Mouse (Mus musculus): ENCODE results near the gene Wdr26. TPM values are rescaled to one million over a fixed set of nuclear protein-coding genes. Genes with fewer than 3 reads are reported as not detected.

Wdr26 gene
- polyA plus RNA-seq, 1 experiment from 2014 or later: 26.3 TPM

- 16% methylated on average over 4 of the region's 4 CpGs for WGBS
- no peaks in the 10 kb centered on the region for H3K9me3 ChIP-seq
- peak overlapping the region; percentile 95 for H3K4me3 ChIP-seq
- H3K4me1 ChIP-seq: peaks cover 27% of the 10 kb centered on the region
- no peaks in the 10 kb centered on the region for H3K27me3 ChIP-seq (ENCODE audit: insufficient read depth, poor library complexity, severe bottlenecking)
- no peak for DNase-seq (ENCODE audit: low spot score)
- H3K27ac ChIP-seq: peak overlapping the region; percentile 99; the same call in 1 of the 2 replicates
- peaks cover 32% of the 10 kb centered on the region for H3K36me3 ChIP-seq
Measured at GRCm38 (mm10) chr1:181210147-181210546, 1.7 kb downstream of the Wdr26 start.

GRCm38 (mm10) chr1:181199446-181199845 is 12.4 kb downstream of the Wdr26 start:
- peak; percentile 65 for DNase-seq (ENCODE audit: low spot score)
- no peaks in the 10 kb centered on the region for H3K27me3 ChIP-seq (ENCODE audit: insufficient read depth, poor library complexity, severe bottlenecking)
- H3K4me3 ChIP-seq: no peak overlapping the region
- no peak overlapping the region for H3K27ac ChIP-seq
- no peaks in the 10 kb centered on the region for H3K9me3 ChIP-seq
- H3K36me3 ChIP-seq: peaks cover 92% of the 10 kb centered on the region
- H3K4me1 ChIP-seq: no peaks in the 10 kb centered on the region
- WGBS: 89% methylated on average over 4 of the region's 4 CpGs

GRCm38 (mm10) chr1:181188925-181189324 is 22.9 kb downstream of the Wdr26 start:
- Histone ChIP-seq H3K4me1 (no peaks in the 10 kb centered on the region), H3K27ac (no peak overlapping the region), H3K4me3 (no peak overlapping the region), H3K36me3 (peaks cover 92% of the 10 kb centered on the region), H3K9me3 (no peaks in the 10 kb centered on the region), H3K27me3 (ENCODE audit: insufficient read depth, poor library complexity, severe bottlenecking) (no peaks in the 10 kb centered on the region)
- DNase-seq (ENCODE audit: low spot score): peak; percentile 51
- 82% methylated on average over 4 of the region's 4 CpGs for WGBS

- no peak overlapping the region for H3K27ac ChIP-seq
Measured at GRCm38 (mm10) chr1:181170210-181170609, 41.6 kb downstream of the Wdr26 start.

GRCm38 (mm10) chr1:181168377-181168776 is 43.4 kb downstream of the Wdr26 start:
- H3K4me3 ChIP-seq: no peak overlapping the region
- H3K27me3 ChIP-seq (ENCODE audit: insufficient read depth, poor library complexity, severe bottlenecking): no peaks in the 10 kb centered on the region
- DNase-seq (ENCODE audit: low spot score): peak; percentile 51
- H3K27ac ChIP-seq: no peak overlapping the region
- WGBS: 62% methylated on average over 3 of the region's 3 CpGs
- H3K9me3 ChIP-seq: no peaks in the 10 kb centered on the region
- H3K36me3 ChIP-seq: peaks cover 71% of the 10 kb centered on the region
- no peaks in the 10 kb centered on the region for H3K4me1 ChIP-seq

More at GRCm38 (mm10) chr1:181170210-181170609, 41.6 kb downstream of the Wdr26 start:
- Histone ChIP-seq H3K4me1 (no peaks in the 10 kb centered on the region), H3K9me3 (no peaks in the 10 kb centered on the region), H3K27me3 (ENCODE audit: insufficient read depth, poor library complexity, severe bottlenecking) (no peaks in the 10 kb centered on the region), H3K4me3 (no peak overlapping the region), H3K36me3 (peaks cover 62% of the 10 kb centered on the region)
- no peak for DNase-seq (ENCODE audit: low spot score)
- WGBS: 78% methylated on average over 8 of the region's 8 CpGs

GRCm38 (mm10) chr1:181167816-181168215 is 44.0 kb downstream of the Wdr26 start:
- H3K27me3 ChIP-seq (ENCODE audit: insufficient read depth, poor library complexity, severe bottlenecking): no peaks in the 10 kb centered on the region
- H3K4me3 ChIP-seq: no peak overlapping the region
- H3K36me3 ChIP-seq: peaks cover 77% of the 10 kb centered on the region
- DNase-seq (ENCODE audit: low spot score): peak; percentile 56
- WGBS: 90% methylated on average over 2 of the region's 2 CpGs
- no peaks in the 10 kb centered on the region for H3K9me3 ChIP-seq
- H3K27ac ChIP-seq: no peak overlapping the region
- H3K4me1 ChIP-seq: no peaks in the 10 kb centered on the region

- WGBS: 44% methylated on average over 5 of the region's 5 CpGs
- no peak for DNase-seq (ENCODE audit: low spot score)
- H3K36me3 ChIP-seq: peaks cover 32% of the 10 kb centered on the region
- peak overlapping the region; percentile 97 for H3K4me3 ChIP-seq
- peaks cover 8% of the 10 kb centered on the region; the same call in 1 of the 2 replicates for H3K4me1 ChIP-seq
- no peaks in the 10 kb centered on the region for H3K9me3 ChIP-seq
- no peaks in the 10 kb centered on the region for H3K27me3 ChIP-seq (ENCODE audit: insufficient read depth, poor library complexity, severe bottlenecking)
- H3K27ac ChIP-seq: peak overlapping the region; percentile 96
Measured at GRCm38 (mm10) chr1:181151541-181151940, 60.3 kb downstream of the Wdr26 start.

GRCm38 (mm10) chr1:181150827-181151534 is 60.8 kb downstream of the Wdr26 start:
- Histone ChIP-seq H3K27ac (peak overlapping the region; percentile 96), H3K4me1 (peaks cover 8% of the 10 kb centered on the region; the same call in 1 of the 2 replicates), H3K4me3 (peak overlapping the region; percentile 97), H3K36me3 (peaks cover 26% of the 10 kb centered on the region), H3K9me3 (no peaks in the 10 kb centered on the region), H3K27me3 (ENCODE audit: insufficient read depth, poor library complexity, severe bottlenecking) (no peaks in the 10 kb centered on the region)
- WGBS: under 1% methylated on average over 59 of the region's 59 CpGs
- DNase-seq (ENCODE audit: low spot score): peak; percentile 96

GRCm38 (mm10) chr1:181150431-181150826 is 61.4 kb downstream of the Wdr26 start:
- WGBS: 64% methylated on average over 3 of the region's 3 CpGs
- no peak for DNase-seq (ENCODE audit: low spot score)
- Histone ChIP-seq H3K27ac (no peak overlapping the region; the same call in 1 of the 2 replicates), H3K9me3 (no peaks in the 10 kb centered on the region), H3K4me1 (peaks cover 9% of the 10 kb centered on the region), H3K36me3 (peaks cover 22% of the 10 kb centered on the region), H3K4me3 (peak overlapping the region; percentile 97), H3K27me3 (ENCODE audit: insufficient read depth, poor library complexity, severe bottlenecking) (no peaks in the 10 kb centered on the region)

GRCm38 (mm10) chr1:181149373-181150017 is 62.3 kb downstream of the Wdr26 start:
- Histone ChIP-seq H3K4me1 (peaks cover 14% of the 10 kb centered on the region), H3K27me3 (ENCODE audit: insufficient read depth, poor library complexity, severe bottlenecking) (no peaks in the 10 kb centered on the region), H3K36me3 (peaks cover 12% of the 10 kb centered on the region), H3K4me3 (no peak overlapping the region), H3K9me3 (no peaks in the 10 kb centered on the region), H3K27ac (no peak overlapping the region)
- no peak for DNase-seq (ENCODE audit: low spot score)
- WGBS: 76% methylated on average over 3 of the region's 3 CpGs

GRCm38 (mm10) chr1:181148540-181148939 is 63.3 kb downstream of the Wdr26 start:
- Histone ChIP-seq H3K36me3 (0 out of 2 replicates have a peak, but pooled peaks cover 3% of the 10 kb centered on the region), H3K9me3 (no peaks in the 10 kb centered on the region), H3K4me3 (no peak overlapping the region), H3K27ac (no peak overlapping the region), H3K27me3 (ENCODE audit: insufficient read depth, poor library complexity, severe bottlenecking) (no peaks in the 10 kb centered on the region), H3K4me1 (peaks cover 14% of the 10 kb centered on the region)
- 55% methylated on average over 5 of the region's 5 CpGs for WGBS
- no peak for DNase-seq (ENCODE audit: low spot score)

GRCm38 (mm10) chr1:181146187-181146586 is 65.6 kb downstream of the Wdr26 start:
- no peaks in the 10 kb centered on the region for H3K9me3 ChIP-seq
- H3K36me3 ChIP-seq: peaks cover 9% of the 10 kb centered on the region
- H3K4me3 ChIP-seq: no peak overlapping the region
- 88% methylated on average over 2 of the region's 2 CpGs for WGBS
- H3K27ac ChIP-seq: no peak overlapping the region
- no peaks in the 10 kb centered on the region for H3K27me3 ChIP-seq (ENCODE audit: insufficient read depth, poor library complexity, severe bottlenecking)
- DNase-seq (ENCODE audit: low spot score): no peak
- H3K4me1 ChIP-seq: peaks cover 14% of the 10 kb centered on the region

GRCm38 (mm10) chr1:181144966-181145365 is 66.8 kb downstream of the Wdr26 start:
- H3K9me3 ChIP-seq: no peaks in the 10 kb centered on the region
- H3K4me3 ChIP-seq: peak overlapping the region; percentile 94
- H3K4me1 ChIP-seq: peaks cover 14% of the 10 kb centered on the region
- H3K36me3 ChIP-seq: peaks cover 22% of the 10 kb centered on the region
- peak overlapping the region; percentile 89 for H3K27ac ChIP-seq
- no peaks in the 10 kb centered on the region for H3K27me3 ChIP-seq (ENCODE audit: insufficient read depth, poor library complexity, severe bottlenecking)
- DNase-seq (ENCODE audit: low spot score): no peak
- 16% methylated on average over 12 of the region's 12 CpGs for WGBS
